Comparison of ENCODE assay signal across 9 mouse cellular contexts in the genomic region with DNA sequence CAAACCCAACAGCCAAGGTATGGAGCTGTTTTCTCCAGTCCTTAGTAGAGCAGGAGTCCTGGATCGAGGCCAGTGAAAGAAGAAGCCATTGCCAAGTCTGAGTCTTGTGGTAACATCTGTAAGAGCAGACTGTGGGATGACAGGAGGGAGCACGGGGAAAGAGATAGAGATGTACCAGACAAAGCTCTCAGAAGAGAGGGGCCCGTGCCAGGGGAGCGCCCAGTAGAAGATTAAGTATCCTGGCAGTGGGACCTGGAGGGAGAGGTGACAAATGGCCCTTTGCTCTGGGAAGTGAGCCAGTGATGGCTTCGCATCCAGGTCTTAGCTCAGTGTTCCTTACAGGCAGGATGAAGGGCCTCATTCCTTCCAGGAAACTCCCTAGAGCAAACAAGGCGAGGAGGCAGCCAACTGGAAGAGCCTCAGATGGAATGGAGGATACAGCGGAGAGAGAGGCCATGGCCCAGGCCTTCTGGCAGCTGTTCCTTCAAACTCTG.
DNase-seq lines count a peak whose midpoint lies in the region; ATAC-seq and TF ChIP-seq lines count a peak whose summit lies in the region.
"Had no signal": no experiment of that assay in that cellular context is flagged by ENCODE, and none has a peak within 500 bp of the region (broad histone marks: within the 10 kb centered on the region; RNA-seq: fewer than 3 reads in every experiment).

No protein-coding gene starts in this region.

- no peak overlapping the region for H3K27ac ChIP-seq in gastrocnemius, adult 2 months
- no peak overlapping the region for H3K27ac ChIP-seq in liver, embryonic 11.5 days (ENCODE audit: low read depth, low read length)

- no peaks in the 10 kb centered on the region for H3K27me3 ChIP-seq in liver, embryonic 11.5 days (replicated peaks; ENCODE audit: control insufficient read depth, insufficient read depth, low read length)

- intact Hi-C loops in gastrocnemius, adult 2 months (cut with DNase I) = no loop called here

- no peaks in the 10 kb centered on the region for H3K36me3 ChIP-seq in liver, embryonic 11.5 days (ENCODE audit: control insufficient read depth, insufficient read depth, low read length)

- H3K9ac ChIP-seq in liver, embryonic 11.5 days (ENCODE audit: low read depth, low read length) = no peak overlapping the region

- H3K9me3 ChIP-seq in liver, embryonic 11.5 days (ENCODE audit: control insufficient read depth, low read length) = 0 out of 2 replicates have a peak, but pooled peaks cover 2% of the 10 kb centered on the region

- no peak for TF ChIP-seq CTCF in gastrocnemius, adult 2 months (IDR thresholded peaks at IDR 0.05)

- no peak overlapping the region for H3K4me2 ChIP-seq in liver, embryonic 11.5 days

- no peaks in the 10 kb centered on the region for H3K4me1 ChIP-seq in liver, embryonic 11.5 days (replicated peaks; ENCODE audit: control insufficient read depth, insufficient read depth, low read length)

- DNase-seq in thymus, adult 18-20 months = peak; percentile 3 to 5
- no peak for DNase-seq in thymus, postnatal 4 days
- DNase-seq in gastrocnemius, adult 2 months = peak; percentile 87
- DNase-seq in kidney, adult 8-10 months = peak; percentile 52 to 61
- DNase-seq in ovary, postnatal 36 days (ENCODE audit: low spot score) = peak; percentile 52
- no peak for DNase-seq in liver, embryonic 11.5 days (ENCODE audit: low spot score)
- no peak for DNase-seq in retina, postnatal 1 day
- DNase-seq in right cerebral cortex, postnatal 36 days (ENCODE audit: low spot score in 2 of 2) = no peak

- 80% methylated on average over 7 of the region's 7 CpGs for WGBS in liver, embryonic 11.5 days

- H3K4me3 ChIP-seq in gastrocnemius, adult 2 months = no peak overlapping the region
- H3K4me3 ChIP-seq in liver, embryonic 11.5 days (ENCODE audit: low read depth, low read length) = no peak overlapping the region
- H3K4me3 ChIP-seq: myocyte had no signal

- ATAC-seq in liver, embryonic 11.5 days (replicated peaks; ENCODE audit: low FRiP score) = no peak

Comparison
In these comparisons a context has a peak if more than half of its experiments do, and no peak if none do; other contexts are left out.
1. DNase-seq: peak in thymus, adult 18-20 months (2 of 2), gastrocnemius, adult 2 months (single experiment), kidney, adult 8-10 months (2 of 2) and ovary, postnatal 36 days (single experiment); none in thymus, postnatal 4 days (single experiment), liver, embryonic 11.5 days (single experiment), retina, postnatal 1 day (single experiment) and right cerebral cortex, postnatal 36 days (0 of 2).